Mouse (Mus musculus) cerebellum, postnatal 25 days (tissue): Measurements from ENCODE around the gene Oasl1.

ENCODE experiments used
- DNase-seq, 2 experiments: peaks; one replicate each; pipeline ENCODE4 v3.0.0; 2021; ENCODE audit warnings: mixed read lengths in 2 of 2

The Oasl1 gene

DNA sequence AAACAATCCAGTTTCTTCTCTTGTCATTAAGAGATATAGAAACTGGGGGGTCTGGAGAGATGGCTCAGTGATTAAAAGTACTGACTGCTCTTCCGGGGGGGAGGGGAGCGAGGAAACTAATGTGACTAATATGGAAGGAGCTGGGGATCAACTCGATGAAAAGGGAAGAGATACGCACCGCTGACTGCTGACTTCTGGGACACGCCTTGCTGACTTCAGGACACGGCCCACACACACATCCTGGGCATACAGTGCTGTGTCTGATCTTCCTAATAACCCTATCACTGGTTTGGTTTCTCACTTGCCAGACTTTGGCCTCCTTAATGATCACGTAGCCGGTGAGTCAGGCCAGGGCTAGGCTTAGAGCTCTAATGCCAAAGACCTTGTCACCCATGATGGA, 3.7 kb downstream of the Oasl1 start:
- DNase-seq: no peak

DNA sequence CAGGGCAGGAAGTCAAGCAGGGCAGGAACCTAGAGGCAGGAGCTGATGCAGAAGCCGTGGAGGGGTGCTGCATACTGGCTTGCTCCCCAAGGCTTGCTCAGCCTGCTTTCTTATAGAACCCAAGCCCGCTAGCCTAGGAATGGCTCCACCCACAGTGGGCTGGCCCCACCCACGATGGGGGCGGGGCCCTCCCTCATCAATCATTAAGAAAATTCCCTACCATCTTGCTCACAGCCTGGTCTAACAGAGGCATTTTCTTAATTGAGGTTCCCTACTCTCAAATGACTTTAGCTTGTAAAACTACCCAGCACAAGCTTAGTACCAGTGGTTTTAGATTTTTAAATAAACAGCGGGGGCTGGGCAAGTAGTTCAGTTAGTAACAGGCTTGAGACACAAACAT, 8.6 kb downstream of the Oasl1 start:
- no peak for DNase-seq

DNA sequence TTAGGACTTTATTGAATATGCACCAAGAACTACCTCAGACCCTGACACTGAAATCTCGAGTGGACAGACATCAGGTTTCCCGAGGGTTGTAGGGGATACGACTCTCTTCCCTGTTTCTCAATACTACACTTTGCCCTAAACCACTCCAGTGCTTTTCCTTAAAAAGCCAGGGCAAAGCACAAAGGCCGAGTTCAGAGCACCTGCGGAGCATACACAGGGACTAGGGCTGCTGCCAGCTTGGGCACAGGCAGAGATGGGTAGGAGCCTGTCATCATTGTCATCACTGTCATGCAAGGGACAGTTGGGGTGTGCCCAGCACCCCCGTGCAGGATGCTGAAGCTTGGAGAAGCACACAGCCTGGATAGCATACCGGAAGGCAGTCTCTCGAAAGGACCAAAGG, 10.2 kb downstream of the Oasl1 start:
- no peak for DNase-seq

DNA sequence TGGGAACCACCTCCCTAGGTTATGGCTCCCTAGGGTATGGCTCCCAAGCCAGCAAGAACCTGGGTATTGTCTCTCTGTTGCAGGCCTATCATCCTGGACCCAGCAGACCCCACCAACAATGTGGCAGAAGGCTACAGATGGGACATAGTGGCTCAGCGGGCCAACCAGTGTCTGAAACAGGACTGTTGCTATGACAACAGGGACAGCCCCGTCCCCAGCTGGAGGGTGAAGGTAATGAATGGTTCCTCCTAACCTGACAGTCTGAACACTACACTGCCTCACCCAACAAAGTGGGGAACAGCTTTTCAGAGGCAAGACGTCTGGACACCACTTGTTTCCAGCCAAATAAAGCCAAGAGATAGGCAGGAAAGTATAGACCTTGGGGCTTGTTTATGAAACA, 12.8 kb downstream of the Oasl1 start:
- no peak for DNase-seq

DNA sequence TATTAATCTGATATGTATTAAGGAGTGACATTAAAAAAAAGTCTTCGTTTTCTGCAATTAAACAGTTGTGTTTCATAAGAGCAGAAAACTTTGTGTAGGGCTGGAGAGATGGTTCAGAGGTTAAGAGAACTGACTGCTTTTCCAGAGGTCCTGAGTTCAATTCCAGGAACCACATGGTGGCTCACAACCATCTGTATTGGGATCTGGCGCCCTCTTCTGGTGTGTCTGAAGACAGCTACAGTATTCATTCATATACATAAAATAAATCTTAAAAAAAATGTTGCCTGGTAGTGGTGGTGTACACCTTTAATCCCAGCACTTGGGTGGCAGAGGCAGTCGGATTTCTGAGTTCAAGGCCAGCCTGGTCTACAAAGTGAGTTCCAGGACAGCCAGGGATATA, 18.1 kb downstream of the Oasl1 start:
- DNase-seq: peak in 1 of 2 experiments; percentile 33

DNA sequence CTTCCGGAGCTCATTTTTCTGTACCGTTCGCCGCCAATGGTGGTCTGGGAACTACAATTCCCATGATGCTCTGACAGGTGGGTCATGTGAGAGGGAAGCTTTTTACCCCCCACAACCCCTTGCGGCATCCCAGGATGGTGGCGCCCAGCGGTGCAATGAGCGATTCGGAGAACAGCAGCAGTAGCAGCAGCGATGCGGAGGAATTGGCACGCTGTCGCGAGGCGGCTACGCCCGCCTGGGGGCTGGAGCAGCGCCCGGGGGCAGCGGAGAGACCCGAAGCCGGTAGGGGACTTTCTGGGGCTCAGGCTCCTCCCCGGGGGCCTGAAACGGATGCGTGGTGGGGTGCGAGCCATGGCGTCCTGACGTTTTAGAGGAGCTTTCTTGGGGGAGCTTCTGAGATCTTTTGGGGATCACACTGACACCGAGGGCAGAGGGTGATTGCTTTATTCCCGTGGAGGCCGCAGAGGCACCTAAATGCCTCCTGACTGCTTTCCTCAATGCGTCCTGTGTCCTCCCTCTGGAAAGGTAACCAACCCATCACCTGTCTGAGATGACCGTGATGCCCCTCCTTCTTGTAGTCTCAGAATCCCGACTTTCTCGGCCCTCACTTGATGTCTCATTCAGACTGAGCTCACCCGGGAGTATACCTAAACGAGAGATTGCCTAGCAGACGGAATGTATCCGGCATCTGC, 19.2 kb downstream of the Oasl1 start, which contains the start of gene 2210016L21Rik:
TSS of gene 2210016L21Rik (plus strand) at position 85 of the 692 bp plus-strand sequence.
- peak; percentile 86 to 89 for DNase-seq

DNA sequence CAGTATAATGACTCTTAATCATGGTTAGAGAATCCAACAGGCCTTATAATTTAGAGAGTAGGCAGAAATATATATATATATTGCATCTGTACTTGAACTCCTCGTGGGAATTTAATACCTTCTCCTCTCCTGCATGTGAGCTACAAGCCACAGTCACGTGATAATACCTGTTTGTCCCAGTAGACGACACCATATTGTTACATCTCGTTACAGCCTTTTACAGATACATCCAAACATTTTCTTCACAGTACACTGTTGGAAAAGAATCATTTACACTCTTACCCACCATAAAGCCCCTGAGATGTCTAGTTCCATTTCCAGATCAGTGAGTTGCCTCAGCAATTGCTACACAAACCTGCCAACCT, 19.7 kb downstream of the Oasl1 start:
- no peak for DNase-seq

DNA sequence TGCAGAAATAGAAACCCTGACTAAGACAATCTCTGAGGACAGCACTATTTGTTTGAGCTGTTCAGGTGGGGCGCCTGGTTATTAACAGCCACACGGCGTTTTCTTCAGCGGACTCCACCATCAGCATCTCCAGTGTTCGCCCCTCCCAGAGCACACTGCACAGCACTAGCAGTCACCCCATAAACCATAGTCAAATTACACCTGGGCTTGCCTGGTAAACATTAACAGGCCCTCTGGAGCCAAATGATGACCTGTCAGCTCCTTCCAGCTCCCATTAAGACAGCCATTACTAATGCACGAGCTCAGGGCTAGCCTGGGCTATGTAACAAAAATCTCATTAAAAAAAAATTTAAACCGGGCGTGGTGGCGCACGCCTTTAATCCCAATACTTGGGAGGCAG, 22.0 kb downstream of the Oasl1 start:
- DNase-seq: no peak

DNA sequence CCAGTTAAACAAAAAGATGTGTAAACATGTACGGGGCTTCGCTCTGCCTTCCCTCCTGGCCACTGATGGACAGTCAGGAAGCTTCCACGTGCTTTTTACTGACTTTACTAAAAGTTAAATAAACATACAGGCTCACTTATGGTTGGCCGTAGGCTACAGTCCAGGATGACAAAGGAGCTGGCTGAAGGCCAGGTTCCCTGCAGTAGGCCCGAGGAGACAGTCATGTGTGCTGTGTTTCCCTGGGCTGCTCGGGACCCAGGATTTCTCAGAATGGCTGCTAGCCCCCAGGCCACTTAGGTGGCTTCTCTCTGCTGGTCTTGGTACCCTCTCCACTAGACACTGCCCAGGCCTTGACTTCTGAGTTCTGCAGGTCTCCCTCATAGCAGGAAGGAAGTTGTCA, 25.9 kb downstream of the Oasl1 start:
- DNase-seq: peak; percentile 77 to 83

DNA sequence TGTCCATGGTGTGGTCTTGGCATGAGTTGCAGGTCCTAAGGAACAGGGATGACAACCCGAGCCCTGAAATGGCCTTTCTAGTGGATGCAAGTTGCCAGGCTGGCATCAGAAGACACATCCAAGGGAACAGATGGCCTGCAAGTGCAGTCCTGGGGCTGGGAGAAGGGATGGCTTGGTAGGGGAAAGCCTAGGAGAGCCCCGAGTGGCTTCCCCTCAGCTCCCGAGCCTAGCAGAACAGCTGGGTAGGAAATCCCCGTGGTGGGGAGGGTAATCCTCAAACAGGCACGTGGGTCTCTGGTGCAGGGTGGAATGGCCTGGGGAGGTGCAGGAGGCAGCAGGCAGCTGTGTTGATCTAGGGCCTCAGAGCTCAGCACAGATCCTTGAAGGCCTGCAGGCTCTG, 26.3 kb downstream of the Oasl1 start:
- DNase-seq: peak; percentile 73 to 75

DNA sequence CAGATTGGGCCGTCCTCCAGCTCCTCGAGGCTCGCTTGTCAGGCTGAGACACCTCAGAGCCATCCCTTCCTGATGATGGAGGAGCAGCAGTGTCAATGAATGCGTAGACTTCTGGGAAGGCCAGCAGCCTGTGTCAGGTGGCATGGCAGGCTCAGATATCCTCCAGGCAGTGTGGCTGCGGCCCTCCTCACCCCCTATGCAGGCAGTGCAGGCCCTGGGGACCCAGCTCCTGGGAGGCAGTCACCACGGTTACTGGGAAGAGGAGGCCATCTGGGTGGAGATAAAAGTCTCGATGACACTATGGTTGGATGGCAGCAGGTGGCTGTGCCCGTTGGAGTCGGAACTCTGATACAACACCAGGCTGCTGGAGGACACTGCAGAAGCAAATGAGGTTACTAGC, 26.8 kb downstream of the Oasl1 start:
- peak in 1 of 2 experiments; percentile 33 for DNase-seq

DNA sequence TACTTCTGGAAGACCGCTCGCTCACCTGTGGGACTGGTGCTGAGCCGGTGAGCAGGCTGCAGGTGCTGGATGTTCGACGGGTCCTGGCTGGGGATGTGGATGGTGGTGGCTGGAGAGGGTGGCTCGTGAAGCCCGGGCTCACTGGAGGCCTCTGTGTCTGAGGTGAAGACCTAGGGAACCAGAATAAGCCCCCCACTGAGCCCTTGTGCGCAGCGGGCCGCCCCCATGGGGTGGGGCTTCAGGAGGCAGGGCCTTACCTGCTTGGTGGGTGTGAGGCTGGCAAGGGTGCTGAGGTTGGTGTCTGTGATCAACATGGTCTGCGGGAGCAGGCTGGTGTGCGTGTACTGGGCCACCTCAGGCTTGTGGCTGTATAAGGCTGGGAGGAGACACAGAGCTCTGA, 27.6 kb downstream of the Oasl1 start:
- peak in 1 of 2 experiments; percentile 29 for DNase-seq

DNA sequence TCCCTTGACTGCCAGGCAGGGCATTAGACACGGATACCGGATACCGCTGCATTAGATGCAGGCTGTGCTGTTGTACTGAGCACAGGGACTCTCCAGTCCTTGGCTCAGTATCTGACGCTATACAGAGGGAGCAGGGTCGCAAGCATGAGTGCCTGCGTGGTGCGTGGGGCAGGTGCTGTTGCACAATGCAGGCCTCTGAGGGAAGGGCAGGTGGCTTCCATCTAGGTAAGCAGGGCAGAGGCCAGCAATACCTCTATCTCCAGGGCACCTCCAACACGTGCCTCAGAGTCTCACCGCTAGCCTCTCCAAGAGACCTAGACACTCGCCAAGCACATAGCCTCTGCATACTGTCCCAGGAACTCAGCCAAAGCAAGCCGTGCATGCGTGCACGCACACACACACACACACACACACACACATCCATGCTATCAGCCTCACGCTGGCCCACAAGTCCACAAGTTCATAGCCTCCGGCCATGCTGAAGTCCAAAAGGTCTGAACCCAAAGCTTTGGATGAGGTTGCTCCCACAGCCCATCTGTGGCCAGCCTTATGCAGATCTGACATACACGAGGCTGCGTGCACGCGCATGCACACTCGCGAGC, 28.3 kb downstream of the Oasl1 start:
- DNase-seq: peak; percentile 23 to 24

DNA sequence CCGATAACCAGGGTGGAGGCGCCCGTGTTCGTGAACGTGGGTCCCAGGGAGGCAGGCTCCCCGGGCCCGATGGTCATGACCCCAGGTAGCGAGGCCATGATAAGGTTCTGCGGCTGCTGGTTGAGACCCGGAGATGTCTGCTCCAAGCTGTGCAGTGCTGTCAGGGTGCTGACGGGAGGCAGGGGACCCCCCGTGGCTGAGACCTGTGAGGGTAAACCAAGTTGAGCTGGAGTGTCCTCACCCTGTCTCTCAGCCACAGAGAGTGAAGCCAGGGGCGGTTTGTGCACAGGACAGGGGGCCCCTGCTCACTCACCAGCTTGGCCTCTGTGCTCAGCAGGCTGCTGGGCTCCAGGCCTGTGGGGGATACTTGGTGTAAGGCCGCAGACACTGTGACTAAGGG, 30.3 kb downstream of the Oasl1 start:
- DNase-seq: no peak

DNA sequence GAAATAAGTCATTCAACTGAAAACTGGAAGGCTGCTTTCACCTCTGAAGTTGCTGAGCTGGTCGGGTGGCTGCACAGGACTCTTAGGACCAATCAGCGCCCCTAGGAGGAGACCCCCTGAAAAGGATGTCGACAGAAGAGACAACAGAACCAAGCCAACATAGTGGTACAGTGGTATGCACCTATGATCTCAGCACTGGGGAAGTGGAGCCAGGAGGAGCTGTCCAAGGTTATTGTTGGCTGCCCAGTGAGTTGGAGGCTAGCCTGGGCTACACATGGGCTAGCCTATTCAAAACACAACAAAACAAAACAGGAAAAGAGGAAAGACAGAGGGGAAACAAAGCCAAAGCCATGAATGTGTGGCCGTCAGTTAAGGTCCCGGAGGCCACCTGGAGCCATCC, 35.0 kb downstream of the Oasl1 start:
- no peak for DNase-seq

DNA sequence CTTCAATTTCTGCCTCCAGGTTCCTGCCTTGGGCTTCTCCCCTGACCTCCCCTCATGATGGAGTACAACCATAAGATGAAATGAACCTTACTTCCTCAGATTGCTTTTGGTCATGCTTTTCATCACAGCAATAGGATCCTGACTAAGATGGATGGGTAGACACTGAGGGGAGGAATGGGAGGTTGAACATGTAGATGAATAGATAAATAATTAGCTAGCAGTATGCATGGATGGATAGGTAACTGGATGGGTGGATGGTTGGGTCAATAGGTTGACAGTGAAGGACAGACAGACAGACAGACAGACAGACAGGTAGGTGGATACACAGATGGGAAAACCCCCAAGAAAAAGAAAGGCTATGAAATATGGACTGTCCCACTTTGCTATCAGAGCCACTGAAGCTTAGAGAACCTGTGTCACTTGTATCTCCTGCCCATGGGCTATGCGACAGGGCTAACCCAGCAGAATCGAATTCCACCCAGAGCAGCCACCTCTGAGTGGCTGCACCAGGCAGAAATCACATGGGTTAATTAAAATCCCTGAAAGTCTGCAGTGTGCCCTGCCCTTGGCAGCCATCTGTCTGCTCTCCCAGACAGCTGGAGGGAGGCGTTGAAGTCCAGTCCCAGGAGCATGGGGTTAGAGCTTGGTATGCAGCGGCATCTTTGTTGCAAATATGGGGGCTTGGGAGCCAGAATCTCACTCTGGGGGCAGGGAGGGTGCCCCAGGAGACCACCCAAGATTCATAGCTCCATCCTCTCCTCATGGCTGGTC, 38.7 kb downstream of the Oasl1 start:
- DNase-seq: no peak

DNA sequence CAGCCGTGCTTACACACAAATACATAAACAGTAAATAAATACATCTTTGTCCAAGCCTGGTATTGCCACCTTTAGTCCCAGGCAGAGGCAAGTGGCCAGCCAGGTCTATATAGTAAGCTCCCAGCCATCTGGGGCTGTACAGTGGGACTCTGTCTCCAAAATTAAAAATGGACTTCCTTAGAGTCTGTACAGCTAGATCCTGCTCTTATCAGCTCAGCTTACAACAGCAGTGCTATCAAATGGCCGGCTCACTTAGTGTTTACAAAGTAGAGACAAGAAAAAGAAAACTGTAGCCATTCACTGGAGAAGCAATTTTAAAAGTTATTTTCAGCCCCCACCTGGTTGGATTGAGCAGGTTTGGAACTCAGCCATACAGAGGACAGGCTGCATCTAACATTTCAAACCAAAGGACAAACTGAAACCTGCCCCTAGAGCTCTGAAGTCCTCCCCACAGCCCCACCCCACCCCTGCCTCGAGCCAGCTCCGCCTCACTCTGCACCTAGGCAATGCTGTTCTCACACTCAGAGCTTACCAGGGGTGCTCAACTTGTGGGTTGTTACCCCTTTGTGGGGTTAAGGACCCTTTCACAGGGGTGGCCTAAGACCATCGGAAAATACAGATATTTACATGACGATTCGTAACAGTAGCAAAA, 41.4 kb downstream of the Oasl1 start:
- no peak for DNase-seq

DNA sequence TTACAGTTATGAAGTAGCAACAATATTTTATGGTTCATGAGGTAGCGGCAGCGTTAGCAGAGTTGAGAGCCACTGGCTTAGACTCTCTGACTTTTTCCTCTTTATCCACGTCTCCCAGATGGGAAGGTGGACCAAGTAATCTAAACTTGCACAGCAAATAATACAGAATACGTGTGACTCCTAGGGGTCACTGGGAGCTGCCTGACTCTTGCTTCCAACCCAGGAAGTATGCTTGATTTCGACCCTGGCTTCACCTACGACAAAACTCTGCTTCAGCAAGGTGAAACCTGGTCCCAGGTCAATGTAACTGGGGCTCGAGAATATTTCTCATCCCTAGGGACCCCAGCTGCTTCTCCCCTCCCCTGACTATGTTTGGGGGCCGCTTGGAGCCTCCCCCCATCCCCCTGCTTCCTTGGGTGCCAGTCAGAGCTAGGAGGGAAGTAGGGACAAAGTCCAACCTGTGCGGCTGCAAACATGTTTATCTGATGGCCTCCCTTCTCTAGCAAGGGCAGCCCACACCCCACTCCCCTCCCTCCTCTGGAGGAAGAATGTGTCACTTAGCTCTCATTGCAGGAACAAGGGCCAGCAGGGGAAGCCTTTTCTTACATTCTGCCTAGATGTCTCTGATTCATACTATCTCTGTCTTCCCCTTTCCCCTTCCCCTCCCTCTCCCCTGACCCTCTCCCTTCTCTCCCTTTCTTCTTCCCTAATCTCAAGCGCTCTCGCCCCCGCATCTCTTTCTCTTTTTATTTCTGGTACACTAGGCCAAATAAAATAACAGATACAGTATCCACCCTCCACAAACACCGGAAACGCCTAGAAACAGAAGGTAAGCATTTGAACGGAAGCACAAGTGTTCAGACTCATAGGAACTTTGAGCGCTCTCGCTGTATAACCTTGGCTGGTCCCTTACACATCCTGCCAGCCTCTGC, 42.2 kb downstream of the Oasl1 start:
- no peak for DNase-seq

DNA sequence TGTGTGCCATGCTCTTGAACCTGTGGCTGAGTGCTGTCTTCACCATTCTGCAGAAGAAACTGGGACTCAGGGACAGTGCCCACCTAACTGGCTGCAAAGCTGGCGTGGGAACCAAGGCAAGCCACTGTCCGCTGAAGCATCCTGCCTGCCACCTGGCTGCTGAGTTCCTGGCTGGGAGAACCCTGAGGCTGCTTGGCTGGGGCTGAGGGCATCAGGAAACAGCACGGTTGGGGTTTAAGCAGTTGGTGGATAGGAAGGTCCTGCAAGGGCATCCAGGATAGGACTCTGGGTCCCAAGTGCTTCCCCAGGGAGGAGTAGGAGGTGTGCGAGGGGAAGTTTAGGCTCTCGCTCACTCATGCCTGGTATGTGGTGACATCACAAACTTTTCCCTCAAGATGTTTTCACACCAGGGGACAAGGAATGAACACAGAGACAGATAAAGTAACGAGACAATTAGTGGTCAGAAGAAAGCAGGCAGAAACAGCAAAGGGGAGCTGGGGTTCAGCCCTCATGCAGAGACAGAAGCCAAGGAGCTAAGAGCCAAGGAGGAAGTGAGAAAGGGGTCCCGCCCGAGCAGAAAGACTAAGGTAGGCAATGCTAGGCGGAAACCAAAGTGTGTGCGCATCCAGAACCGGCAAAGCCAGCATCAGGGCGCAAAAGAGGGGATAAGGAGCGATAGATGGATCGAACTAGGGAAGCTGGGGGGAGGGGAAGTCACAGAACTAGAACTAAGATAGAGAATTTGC, 44.7 kb downstream of the Oasl1 start:
- DNase-seq: peak; percentile 48 to 59

DNA sequence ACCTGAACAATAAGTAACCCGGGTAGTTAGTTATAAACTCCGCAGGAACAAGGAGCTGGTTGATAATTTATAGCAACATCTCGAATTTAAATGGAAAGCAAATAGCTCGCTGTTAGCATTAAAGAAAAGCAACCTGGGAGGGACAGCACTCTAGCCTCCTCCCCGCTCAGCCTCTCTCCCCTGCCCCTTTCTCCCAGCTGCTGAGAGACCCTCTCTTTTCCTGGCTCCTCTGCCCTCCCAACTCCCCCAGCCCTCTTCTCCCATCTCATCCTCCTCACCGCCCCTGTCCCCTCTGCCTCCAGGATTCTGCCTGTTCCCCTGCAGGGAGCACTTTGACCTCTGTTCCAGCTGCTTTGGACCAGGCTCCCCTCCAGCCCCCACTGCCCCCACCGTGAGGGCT, 45.6 kb downstream of the Oasl1 start:
- DNase-seq: no peak

DNA sequence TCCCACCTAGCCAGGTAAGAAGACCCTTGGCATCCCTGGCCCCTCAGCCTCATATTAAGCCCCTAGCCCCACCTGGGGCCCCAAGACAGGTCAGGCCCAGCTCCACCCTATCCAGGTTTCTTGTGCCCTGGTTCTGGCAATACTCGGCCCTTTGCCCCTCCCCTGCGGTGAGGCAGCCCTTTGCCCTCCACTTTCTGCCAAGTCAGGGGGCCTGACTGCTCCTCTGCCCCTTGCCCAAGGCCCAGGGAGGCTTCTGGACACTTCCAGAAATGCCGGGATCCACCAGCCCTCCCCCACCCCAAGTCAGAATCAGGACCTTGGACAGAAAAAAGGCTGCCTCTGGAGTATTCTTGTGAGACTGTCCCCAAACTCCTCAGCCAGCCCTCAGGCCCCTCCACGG, 46.0 kb downstream of the Oasl1 start:
- DNase-seq: no peak
